Comparison of ENCODE assay signal across 19 mouse cellular contexts in the genomic region with DNA sequence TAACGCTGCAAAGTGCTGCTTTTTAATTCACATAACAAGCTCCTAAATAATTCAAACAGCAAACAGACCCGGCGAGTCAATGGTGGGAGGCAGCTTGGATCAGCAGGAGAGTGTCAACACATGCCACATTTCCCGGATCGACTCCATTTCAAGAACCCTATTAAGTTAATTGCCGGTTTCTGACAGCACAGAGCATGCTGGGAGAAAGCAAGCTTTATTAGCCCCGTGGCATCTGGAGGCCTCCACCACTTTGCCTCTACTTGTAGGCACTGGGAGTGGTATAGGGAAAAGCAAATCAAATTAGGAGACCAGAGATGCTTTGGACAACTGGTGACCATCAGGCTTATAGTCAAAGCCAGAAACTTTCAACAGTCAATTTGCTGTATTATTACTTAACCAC.
DNase-seq lines count a peak whose midpoint lies in the region; ATAC-seq and TF ChIP-seq lines count a peak whose summit lies in the region.
"Had no signal": no experiment of that assay in that cellular context is flagged by ENCODE, and none has a peak within 500 bp of the region (broad histone marks: within the 10 kb centered on the region; RNA-seq: fewer than 3 reads in every experiment).

No protein-coding gene starts in this region.

- H3K9ac ChIP-seq in forebrain, embryonic 12.5 days = no peak overlapping the region
- no peak overlapping the region for H3K9ac ChIP-seq in midbrain, postnatal 0 days (replicated peaks; ENCODE audit: low read length, poor library complexity, severe bottlenecking)
- H3K9ac ChIP-seq in midbrain, embryonic 14.5 days (replicated peaks; ENCODE audit: low read length) = no peak overlapping the region
- H3K9ac ChIP-seq in forebrain, postnatal 0 days = no peak overlapping the region
- H3K9ac ChIP-seq: heart, embryonic 15.5 days; limb, embryonic 15.5 days had no signal

- no peak overlapping the region for H3K4me2 ChIP-seq in forebrain, embryonic 12.5 days
- no peak overlapping the region for H3K4me2 ChIP-seq in midbrain, postnatal 0 days (ENCODE audit: low read depth, low read length, poor library complexity, severe bottlenecking)
- H3K4me2 ChIP-seq in midbrain, embryonic 14.5 days (ENCODE audit: low read length) = no peak overlapping the region
- no peak overlapping the region for H3K4me2 ChIP-seq in forebrain, postnatal 0 days (ENCODE audit: low read depth)
- H3K4me2 ChIP-seq: heart, embryonic 15.5 days; limb, embryonic 15.5 days had no signal

- ATAC-seq in forebrain, embryonic 12.5 days (ENCODE audit: low FRiP score) = peak; percentile 60; the same call in 1 of the 2 replicates
- no peak for ATAC-seq in midbrain, postnatal 0 days (ENCODE audit: low FRiP score)
- ATAC-seq in midbrain, embryonic 14.5 days (ENCODE audit: low FRiP score, low TSS enrichment) = no peak
- peak; percentile 82 for ATAC-seq in forebrain, postnatal 0 days
- ATAC-seq: CD4-positive, CD25-positive, alpha-beta regulatory T cell, adult 4 months; lung, postnatal 0 days had no signal

- WGBS in forebrain, embryonic 12.5 days = 36% methylated on average over 7 of the region's 7 CpGs
- 77% methylated on average over 7 of the region's 7 CpGs for WGBS in forebrain, embryonic 10.5 days
- WGBS in midbrain, postnatal 0 days = 58% methylated on average over 7 of the region's 7 CpGs
- 55% methylated on average over 7 of the region's 7 CpGs for WGBS in midbrain, embryonic 14.5 days
- WGBS in forebrain, postnatal 0 days = 18% methylated on average over 7 of the region's 7 CpGs

- no peaks in the 10 kb centered on the region for H3K36me3 ChIP-seq in forebrain, embryonic 12.5 days (replicated peaks)
- no peaks in the 10 kb centered on the region for H3K36me3 ChIP-seq in forebrain, embryonic 10.5 days (replicated peaks)
- H3K36me3 ChIP-seq in midbrain, postnatal 0 days (ENCODE audit: insufficient read depth, low read length) = no peaks in the 10 kb centered on the region
- H3K36me3 ChIP-seq in midbrain, embryonic 14.5 days (ENCODE audit: control insufficient read depth, insufficient read depth, low read length) = no peaks in the 10 kb centered on the region
- H3K36me3 ChIP-seq in forebrain, postnatal 0 days (ENCODE audit: insufficient read depth) = no peaks in the 10 kb centered on the region
- H3K36me3 ChIP-seq: heart, embryonic 15.5 days; limb, embryonic 15.5 days had no signal

- no peak overlapping the region for H3K4me3 ChIP-seq in forebrain, embryonic 12.5 days (replicated peaks)
- no peak overlapping the region for H3K4me3 ChIP-seq in forebrain, embryonic 10.5 days
- H3K4me3 ChIP-seq in midbrain, postnatal 0 days (ENCODE audit: low read depth, low read length) = no peak overlapping the region
- no peak overlapping the region for H3K4me3 ChIP-seq in midbrain, embryonic 14.5 days (replicated peaks; ENCODE audit: low read depth, low read length)
- H3K4me3 ChIP-seq in forebrain, postnatal 0 days (ENCODE audit: low read depth, low read length) = no peak overlapping the region
- H3K4me3 ChIP-seq: heart, embryonic 15.5 days; limb, embryonic 15.5 days; megakaryocyte, embryonic 14.5 days; myocyte had no signal

- no peak overlapping the region for H3K27ac ChIP-seq in forebrain, embryonic 12.5 days
- H3K27ac ChIP-seq in forebrain, embryonic 10.5 days = no peak overlapping the region
- no peak overlapping the region for H3K27ac ChIP-seq in midbrain, postnatal 0 days (ENCODE audit: low read depth, low read length)
- H3K27ac ChIP-seq in midbrain, embryonic 14.5 days (replicated peaks; ENCODE audit: low read depth, low read length) = no peak overlapping the region
- H3K27ac ChIP-seq in forebrain, postnatal 0 days (ENCODE audit: low read depth, low read length) = no peak overlapping the region
- H3K27ac ChIP-seq: heart, embryonic 15.5 days; limb, embryonic 15.5 days had no signal

- no peak for TF ChIP-seq CTCF in midbrain, postnatal 0 days (IDR thresholded peaks at IDR 0.05)
- TF ChIP-seq CTCF in forebrain, postnatal 0 days (IDR thresholded peaks at IDR 0.05; ENCODE audit: low read depth) = no peak

- peaks cover 13% of the 10 kb centered on the region for H3K27me3 ChIP-seq in forebrain, embryonic 12.5 days
- H3K27me3 ChIP-seq in forebrain, embryonic 10.5 days (ENCODE audit: poor library complexity, severe bottlenecking) = peaks cover 31% of the 10 kb centered on the region
- no peaks in the 10 kb centered on the region for H3K27me3 ChIP-seq in midbrain, postnatal 0 days (ENCODE audit: insufficient read depth, low read length)
- H3K27me3 ChIP-seq in midbrain, embryonic 14.5 days (ENCODE audit: control insufficient read depth, insufficient read depth, low read length) = no peaks in the 10 kb centered on the region
- H3K27me3 ChIP-seq in forebrain, postnatal 0 days (ENCODE audit: insufficient read depth, low read length) = no peaks in the 10 kb centered on the region; the same call in 1 of the 2 replicates
- H3K27me3 ChIP-seq: heart, embryonic 15.5 days; limb, embryonic 15.5 days; megakaryocyte, embryonic 14.5 days had no signal

- H3K9me3 ChIP-seq in forebrain, embryonic 12.5 days = no peaks in the 10 kb centered on the region
- H3K9me3 ChIP-seq in forebrain, embryonic 10.5 days = no peaks in the 10 kb centered on the region
- H3K9me3 ChIP-seq in midbrain, postnatal 0 days (ENCODE audit: low read length) = no peaks in the 10 kb centered on the region
- H3K9me3 ChIP-seq in midbrain, embryonic 14.5 days (ENCODE audit: control insufficient read depth, low read length) = no peaks in the 10 kb centered on the region
- no peaks in the 10 kb centered on the region for H3K9me3 ChIP-seq in forebrain, postnatal 0 days (ENCODE audit: low read length)
- H3K9me3 ChIP-seq: heart, embryonic 15.5 days; limb, embryonic 15.5 days; megakaryocyte, embryonic 14.5 days had no signal

- peaks cover 8% of the 10 kb centered on the region; the same call in 1 of the 2 replicates for H3K4me1 ChIP-seq in forebrain, embryonic 12.5 days
- peaks cover 9% of the 10 kb centered on the region; the same call in 1 of the 2 replicates for H3K4me1 ChIP-seq in forebrain, embryonic 10.5 days
- no peaks in the 10 kb centered on the region for H3K4me1 ChIP-seq in midbrain, postnatal 0 days (ENCODE audit: insufficient read depth, low read length)
- peaks cover 14% of the 10 kb centered on the region for H3K4me1 ChIP-seq in midbrain, embryonic 14.5 days (ENCODE audit: control insufficient read depth, insufficient read depth, low read length)
- no peaks in the 10 kb centered on the region for H3K4me1 ChIP-seq in forebrain, postnatal 0 days (ENCODE audit: insufficient read depth)
- H3K4me1 ChIP-seq: heart, embryonic 15.5 days; megakaryocyte, embryonic 14.5 days had no signal

- DNase-seq in forebrain, embryonic 10.5 days (ENCODE audit: extremely low spot score, low spot score) = no peak
- peak; percentile 24 for DNase-seq in midbrain, postnatal 0 days (ENCODE audit: low spot score)
- DNase-seq in midbrain, embryonic 14.5 days = no peak
- DNase-seq in forebrain, postnatal 0 days = peak; percentile 45
- peak; percentile 53 for DNase-seq in retina, postnatal 1 day
- no peak for DNase-seq in adrenal gland, adult 8-10 months
- no peak for DNase-seq in adrenal gland, postnatal 36 days
- DNase-seq: adrenal gland, postnatal 25 days; cerebellum, adult 8-10 months; gastrocnemius, postnatal 25 days; kidney, adult 11 months; thymus, postnatal 36 days had no signal

Comparison
In these comparisons a context has a peak if more than half of its experiments do, and no peak if none do; other contexts are left out.
1. DNase-seq: peak in midbrain, postnatal 0 days (single experiment), forebrain, postnatal 0 days (single experiment) and retina, postnatal 1 day (single experiment); none in forebrain, embryonic 10.5 days (single experiment), midbrain, embryonic 14.5 days (single experiment), adrenal gland, adult 8-10 months (single experiment) and adrenal gland, postnatal 36 days (0 of 2).
2. ATAC-seq: peak in forebrain, embryonic 12.5 days (single experiment) and forebrain, postnatal 0 days (single experiment); none in midbrain, postnatal 0 days (single experiment) and midbrain, embryonic 14.5 days (single experiment).